Mouse (Mus musculus) MEL (cell line): ENCODE results near the gene Ccdc12.

ENCODE experiments used
- CHD2 ChIP-seq: IDR thresholded peaks from 2 replicates; pipeline ENCODE4 v1.6.1; 2011; ENCODE audit warnings: low read length, improper control_type of control experiment
- CTCF ChIP-seq, 3 experiments: IDR thresholded peaks in 2 of 3; conservative IDR thresholded peaks in 1 of 3; 2 replicates each; pipeline ENCODE4 v1.5.1; 2011 to 2012; ENCODE audit warnings: low read length in 3 of 3, low read depth in 2 of 3, mild to moderate bottlenecking in 2 of 3, improper control_type of control experiment in 1 of 3, inconsistent platforms in 1 of 3, mixed read lengths in 1 of 3, moderate library complexity in 1 of 3; ENCODE audit not compliant: control insufficient read depth in 1 of 3, insufficient read depth in 1 of 3, poor library complexity in 1 of 3, severe bottlenecking in 1 of 3
- GABPA ChIP-seq: IDR thresholded peaks from 2 replicates; pipeline ENCODE4 v1.6.1; 2012; ENCODE audit warnings: low read depth, mild to moderate bottlenecking, inconsistent platforms, low read length, improper control_type of control experiment, moderate library complexity
- MYB ChIP-seq: IDR thresholded peaks from 2 replicates; pipeline ENCODE4 v1.6.1; 2011; ENCODE audit warnings: mild to moderate bottlenecking, low read depth, low read length, improper control_type of control experiment
- POLR2A ChIP-seq, 2 experiments: IDR thresholded peaks; 2 replicates each; pipeline ENCODE4 v1.6.1; 2011 to 2012; ENCODE audit warnings: low read length in 2 of 2, mild to moderate bottlenecking in 2 of 2, control low read depth in 1 of 2, improper control_type of control experiment in 1 of 2, low read depth in 1 of 2, moderate library complexity in 1 of 2; ENCODE audit not compliant: control insufficient read depth in 1 of 2, insufficient read depth in 1 of 2, poor library complexity in 1 of 2
- POLR2AphosphoS5 ChIP-seq: IDR thresholded peaks from 2 replicates; pipeline ENCODE4 v1.6.1; 2012; ENCODE audit warnings: low read depth, borderline replicate concordance, mild to moderate bottlenecking, inconsistent platforms, low read length, moderate library complexity, mixed read lengths
- RCOR1 ChIP-seq: IDR thresholded peaks from 2 replicates; pipeline ENCODE4 v1.6.1; 2012; ENCODE audit warnings: low read depth, mild to moderate bottlenecking, inconsistent platforms, low read length, improper control_type of control experiment
- TCF12 ChIP-seq: IDR thresholded peaks from 2 replicates; pipeline ENCODE4 v1.6.1; 2014; ENCODE audit warnings: low read depth, mild to moderate bottlenecking, inconsistent platforms, low read length, improper control_type of control experiment, moderate library complexity

GRCm38 (mm10) chr9:110733102-110733501, 76.8 kb downstream of the Ccdc12 start:
- no peak for TF ChIP-seq CTCF (IDR thresholded peaks at IDR 0.05 in 2 of 3, conservative IDR thresholded peaks at IDR 0.05 in 1 of 3; ENCODE audit: control insufficient read depth in 1 of 3, insufficient read depth in 1 of 3, low read depth in 2 of 3, low read length in 3 of 3, poor library complexity in 1 of 3, severe bottlenecking in 1 of 3)
- TF ChIP-seq MYB, result no peak
- TF ChIP-seq POLR2A (IDR thresholded peaks at IDR 0.05; ENCODE audit: control insufficient read depth in 1 of 2, insufficient read depth in 1 of 2, low read depth in 1 of 2, low read length in 2 of 2, poor library complexity in 1 of 2), result no peak
- TF ChIP-seq RCOR1, result no peak
- TF ChIP-seq POLR2AphosphoS5, result no peak
- TF ChIP-seq CHD2, result no peak
- no peak for TF ChIP-seq TCF12
- TF ChIP-seq GABPA, result no peak
